Mouse (Mus musculus) MEL-GATA-1-ER (cell line): ENCODE measurements around the gene Itih3.

Experiments used
- DNase-seq: peaks from one replicate; pipeline ENCODE4 v3.0.0-alpha.2; 2012; ENCODE audit warnings: low read depth; ENCODE audit errors: extremely low read depth

Gene Itih3

DNA sequence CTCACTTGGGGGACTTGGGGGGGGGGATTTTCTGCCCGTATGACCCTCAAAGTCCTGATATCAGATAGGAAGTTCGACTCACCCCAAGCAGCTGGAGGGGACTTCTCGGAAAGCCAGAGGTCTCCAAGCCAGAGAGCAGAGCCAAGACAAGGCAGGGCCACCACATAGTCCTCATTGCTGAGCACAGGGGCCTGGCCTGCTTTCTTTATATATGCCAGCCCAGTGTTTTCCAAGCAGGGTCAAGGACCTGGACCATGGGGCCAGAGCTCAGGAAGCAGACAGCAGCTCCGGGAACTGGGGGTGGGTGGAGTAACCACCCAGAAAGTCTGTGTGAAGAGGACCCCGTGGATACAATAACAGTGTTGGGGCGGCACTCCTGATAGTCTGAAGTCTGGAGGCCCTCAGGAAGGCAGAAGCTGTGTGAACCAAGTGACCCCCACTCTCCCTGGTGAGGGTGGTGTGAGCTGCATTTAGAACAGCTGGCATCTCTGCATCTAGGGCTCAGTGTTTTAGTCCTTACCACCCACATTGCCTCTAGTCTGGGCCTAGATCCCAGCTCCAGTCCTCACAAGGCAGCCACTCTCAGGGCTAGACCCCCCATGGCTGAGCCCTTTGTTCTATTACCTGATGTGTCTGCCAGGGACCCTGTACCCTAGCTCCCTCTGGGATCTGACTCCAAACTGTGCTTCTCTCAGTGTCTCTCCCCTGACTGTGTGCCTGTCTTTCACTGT is at the start of gene Itih3:
TSS of gene Itih3 (minus strand) at position 386 of the 731 bp plus-strand sequence.
- no peak for DNase-seq

DNA sequence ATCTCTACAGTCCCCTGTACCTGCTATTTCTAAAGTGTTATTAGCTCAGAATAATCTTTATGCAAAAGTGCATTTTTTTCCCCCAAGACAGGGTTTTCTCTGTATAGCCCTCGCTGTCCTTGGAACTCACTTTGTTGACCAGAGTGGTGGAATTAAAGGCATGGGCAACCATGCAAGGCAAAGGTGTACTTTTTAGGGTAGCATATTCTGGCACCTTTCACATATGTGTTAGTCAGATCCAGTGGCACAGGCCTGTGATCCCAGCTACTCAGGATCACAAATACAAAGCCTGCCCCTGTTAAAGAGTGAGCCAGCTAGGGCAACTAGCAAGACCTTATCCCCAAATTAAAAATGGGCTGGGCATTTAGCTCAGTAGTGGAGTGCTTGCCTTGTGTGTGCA is 36.8 kb upstream of the Itih3 start:
- DNase-seq: no peak

DNA sequence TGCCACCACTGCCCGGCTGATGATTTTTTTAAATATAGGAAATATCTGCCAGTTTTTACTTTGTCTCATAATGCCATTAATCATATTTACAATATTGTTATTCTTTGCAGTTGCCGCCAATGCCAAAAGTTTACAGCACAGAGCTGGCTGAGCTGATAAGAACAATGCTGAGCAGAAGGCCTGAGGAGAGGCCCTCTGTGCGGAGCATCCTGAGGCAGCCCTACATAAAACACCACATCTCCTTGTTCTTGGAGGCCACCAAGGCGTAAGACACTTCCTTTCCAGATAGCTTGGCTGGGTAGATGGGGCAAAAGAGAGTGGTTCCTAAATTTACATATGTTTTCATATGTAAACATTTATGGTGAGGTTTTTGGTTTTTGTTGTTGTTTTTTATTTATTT is 35.5 kb upstream of the Itih3 start:
- DNase-seq: no peak

DNA sequence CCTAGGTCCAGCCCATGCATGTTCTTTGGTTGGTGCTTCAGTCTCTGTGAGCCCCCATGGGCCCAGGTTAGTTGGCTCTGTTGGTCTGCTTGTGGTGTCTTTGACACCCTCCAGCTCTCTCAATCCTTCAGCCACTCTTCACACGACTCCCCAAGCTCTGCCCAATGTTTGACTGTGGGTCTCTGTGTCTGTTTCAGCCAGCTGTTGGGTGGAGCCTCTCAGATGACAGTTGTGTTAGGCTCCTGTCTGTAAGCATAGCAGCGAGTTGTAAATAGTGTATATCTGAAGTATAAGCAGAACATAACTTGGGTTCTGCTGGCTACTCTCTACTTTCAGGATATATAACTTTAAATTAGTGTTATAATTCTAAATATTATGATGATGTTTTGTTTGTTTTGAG is 35.0 kb upstream of the Itih3 start:
- DNase-seq: no peak

DNA sequence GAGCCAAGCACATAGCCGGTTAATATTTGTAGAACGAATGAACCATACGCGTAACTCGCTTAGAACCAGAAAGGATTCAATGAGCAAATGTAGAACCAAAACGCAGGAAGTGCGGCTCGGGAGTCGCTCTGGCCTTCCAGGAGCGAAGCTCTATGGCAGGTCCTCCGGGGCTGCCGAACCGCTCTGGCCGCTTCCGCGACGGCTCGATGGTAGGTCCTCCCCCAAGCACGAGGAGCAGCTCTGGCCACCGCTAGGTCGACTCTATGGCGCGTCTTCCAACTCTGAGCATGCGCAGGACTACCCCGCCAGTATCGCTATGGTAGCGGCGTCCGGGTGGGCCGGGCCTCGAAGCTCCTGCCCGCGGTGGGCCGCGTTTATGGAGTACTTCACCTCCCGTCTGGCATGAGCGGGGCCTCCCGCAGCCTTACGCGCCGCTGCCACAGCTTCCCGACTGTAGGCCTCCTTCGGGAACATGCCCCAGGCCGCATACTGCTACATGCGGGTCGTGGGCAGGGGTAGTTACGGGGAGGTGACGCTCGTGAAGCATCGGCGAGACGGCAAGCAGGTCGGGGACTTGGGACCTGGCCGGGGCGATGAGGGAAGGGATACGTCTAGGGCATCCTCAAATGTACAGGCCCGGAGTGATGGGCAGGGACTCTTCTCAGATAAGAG is 27.7 kb upstream of the Itih3 start, which contains the start of gene Nek4:
TSS of gene Nek4 (plus strand) at position 224 of the 672 bp plus-strand sequence.
- peak; percentile 92 for DNase-seq

DNA sequence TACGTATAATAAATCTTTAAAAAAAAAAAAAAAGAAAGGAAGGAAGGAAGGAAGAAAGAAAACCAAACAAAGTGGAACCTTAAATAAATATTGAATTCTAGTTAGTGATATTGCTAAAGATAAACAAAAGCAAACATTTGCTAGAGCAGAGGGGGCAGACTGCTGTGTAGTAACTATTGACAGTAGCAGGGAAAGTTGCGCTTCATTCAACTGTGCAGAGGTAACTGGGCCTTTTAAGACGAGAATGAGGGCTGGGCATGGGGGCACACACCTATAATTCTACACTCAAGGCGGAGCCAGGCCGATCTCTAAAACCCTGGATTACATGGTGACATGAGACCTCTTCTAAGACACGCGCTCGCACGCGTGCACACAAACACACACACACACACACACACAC is 26.4 kb upstream of the Itih3 start:
- DNase-seq: no peak

DNA sequence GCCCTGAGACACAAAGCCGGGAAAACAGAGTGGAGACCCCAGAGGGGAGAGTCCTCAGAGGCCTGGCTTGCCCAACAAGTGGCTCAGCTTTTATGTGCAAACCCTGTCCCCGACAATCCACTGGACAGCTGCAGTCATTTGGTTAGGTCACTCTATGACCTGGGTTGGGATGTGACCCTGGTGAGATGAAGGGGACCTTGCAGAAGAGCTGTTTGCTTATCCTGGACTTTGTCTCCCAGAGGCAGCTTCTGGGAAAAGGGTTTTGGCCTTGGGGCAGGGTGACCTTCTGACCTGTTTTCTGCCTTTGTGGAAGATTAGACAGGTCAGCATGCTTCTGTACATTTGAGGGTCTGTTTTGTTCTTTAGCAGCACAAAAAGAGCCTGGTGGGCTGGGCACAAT is 21.2 kb upstream of the Itih3 start:
- no peak for DNase-seq

DNA sequence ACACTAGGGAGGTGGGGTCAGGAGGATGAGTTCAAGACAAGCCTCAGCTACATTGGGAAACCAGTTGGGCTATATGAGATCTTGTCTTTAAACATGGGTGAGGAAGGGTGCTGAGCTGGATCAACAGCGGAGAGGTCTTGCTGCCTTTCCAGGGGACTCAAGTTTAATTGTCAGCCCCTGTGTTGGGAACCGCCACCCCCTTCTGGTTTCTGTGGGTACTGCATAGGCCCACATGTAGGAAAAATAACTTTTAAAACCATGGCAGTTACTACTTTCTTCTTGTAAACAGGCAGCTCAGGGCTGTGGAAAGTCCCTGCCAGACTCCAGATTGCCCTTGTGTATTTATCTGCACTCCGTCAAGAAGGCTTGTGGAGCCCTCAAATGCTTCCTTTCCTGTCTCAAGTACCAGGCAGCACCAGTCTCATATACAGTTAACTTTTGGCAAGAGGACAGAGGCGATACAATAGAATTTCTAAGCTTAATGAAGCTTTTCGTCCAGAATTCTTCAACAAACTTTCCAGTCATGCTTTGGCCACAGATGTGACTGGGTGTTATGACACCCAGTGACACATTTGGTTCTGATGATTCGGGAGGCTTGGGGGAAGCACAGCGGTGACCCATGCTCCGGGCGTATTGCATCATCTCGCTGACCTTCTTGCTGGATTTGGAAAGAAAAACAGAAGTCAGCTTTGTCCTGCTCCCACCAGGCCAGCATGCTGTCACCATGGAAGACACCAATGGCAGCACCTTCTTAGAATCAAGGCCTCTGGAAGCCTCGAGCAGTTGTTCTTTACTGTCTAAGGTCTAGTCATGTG is 20.5 kb upstream of the Itih3 start:
- DNase-seq: peak; percentile 25

DNA sequence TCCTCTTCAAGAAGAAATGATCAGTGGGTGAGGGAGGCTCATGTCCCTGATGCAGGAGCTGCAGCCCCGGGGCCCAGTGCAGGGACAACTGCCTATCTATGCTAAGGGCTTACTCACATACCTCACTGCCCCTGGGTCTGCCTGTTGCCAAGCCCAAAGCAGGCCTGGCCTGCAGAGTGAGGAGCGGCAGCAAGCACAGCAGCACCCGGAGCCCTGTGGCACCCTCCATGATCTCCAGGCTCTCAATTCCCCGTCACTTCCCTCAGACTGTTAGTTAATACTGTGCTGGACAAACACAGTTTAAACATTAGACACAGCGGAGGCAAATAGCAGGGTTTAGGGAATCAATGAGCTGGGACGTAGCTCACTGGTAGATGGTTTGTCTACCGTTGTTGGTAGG is 19.5 kb upstream of the Itih3 start, which contains the start of gene Itih1:
TSS of gene Itih1 (minus strand) at position 252 of the 400 bp plus-strand sequence.
- DNase-seq: no peak

DNA sequence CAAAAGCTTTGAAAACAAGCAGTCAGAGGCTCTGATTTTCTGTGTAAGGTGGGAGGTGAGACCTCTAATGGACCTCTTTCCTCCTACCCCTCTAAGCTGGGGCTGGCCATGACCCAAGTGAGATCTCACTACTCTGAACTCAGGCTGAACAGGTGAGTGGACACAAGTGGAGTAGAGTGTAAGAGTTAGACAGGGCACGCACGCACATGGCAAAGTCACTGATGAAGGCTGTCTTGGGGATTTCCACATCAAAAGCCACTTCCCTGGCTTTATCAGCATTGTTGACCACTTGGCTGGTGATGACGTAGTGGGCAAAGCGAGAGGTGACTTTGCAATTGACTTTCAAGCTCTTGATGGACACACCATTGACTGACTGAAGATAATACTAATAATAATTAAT is 18.7 kb upstream of the Itih3 start:
- DNase-seq: no peak

DNA sequence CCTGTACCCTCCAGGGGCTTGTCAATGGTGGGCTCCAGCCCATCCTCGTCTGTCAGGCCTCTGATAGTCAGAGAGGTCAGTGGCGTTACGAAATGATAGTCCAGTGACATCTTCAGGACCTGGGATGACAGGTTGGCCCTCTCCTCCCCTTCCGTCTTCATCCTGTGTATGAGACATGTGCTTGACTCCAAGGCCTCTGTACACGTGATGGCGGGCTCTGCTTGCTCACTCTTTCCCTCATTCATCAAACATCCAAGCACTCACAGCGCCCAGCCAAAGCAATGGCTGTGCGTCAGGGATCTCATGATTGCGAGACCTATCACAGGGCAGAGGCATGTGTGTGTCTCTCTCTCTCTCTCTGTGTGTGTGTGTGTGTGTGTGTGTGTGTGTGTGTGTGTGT is 9.8 kb upstream of the Itih3 start:
- DNase-seq: no peak

DNA sequence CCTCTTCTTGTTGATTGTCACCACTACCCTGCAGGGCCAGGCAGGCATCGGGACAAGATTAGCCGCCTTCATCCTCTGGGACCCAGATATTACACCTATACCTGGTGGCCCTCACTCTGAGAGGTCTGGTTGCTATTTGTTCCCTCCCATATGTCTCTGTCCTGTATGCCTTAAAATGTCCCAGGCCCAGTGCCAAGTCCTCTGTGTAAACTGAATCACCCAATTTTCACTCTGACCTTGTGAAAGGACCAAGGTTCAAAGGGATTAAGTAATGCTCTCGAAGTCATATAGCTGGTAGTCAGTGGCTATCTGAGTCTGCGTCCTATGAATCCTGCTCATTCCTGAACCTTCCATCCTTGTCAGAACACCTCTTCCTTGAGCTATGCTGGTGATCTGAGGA is 6.8 kb upstream of the Itih3 start:
- no peak for DNase-seq

DNA sequence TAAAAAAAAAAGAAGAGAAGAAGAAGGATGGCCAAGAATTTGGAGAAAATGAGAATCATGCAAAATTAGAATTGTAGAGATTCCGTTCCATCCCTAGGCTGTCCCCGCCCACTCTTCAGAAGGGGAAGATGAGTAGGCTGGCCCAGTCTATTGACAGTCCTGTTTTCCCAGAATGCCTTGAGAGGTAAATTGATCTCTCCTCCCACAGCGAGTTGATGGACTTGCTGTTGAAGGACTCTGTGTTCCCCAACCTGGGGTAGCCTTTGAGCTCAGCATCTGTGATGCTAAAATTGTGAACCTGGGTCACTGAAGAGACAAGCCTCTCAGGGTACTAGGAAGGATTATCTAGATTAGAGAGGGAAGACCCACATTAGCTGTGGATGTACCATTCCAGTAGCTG is 1.9 kb upstream of the Itih3 start:
- no peak for DNase-seq

DNA sequence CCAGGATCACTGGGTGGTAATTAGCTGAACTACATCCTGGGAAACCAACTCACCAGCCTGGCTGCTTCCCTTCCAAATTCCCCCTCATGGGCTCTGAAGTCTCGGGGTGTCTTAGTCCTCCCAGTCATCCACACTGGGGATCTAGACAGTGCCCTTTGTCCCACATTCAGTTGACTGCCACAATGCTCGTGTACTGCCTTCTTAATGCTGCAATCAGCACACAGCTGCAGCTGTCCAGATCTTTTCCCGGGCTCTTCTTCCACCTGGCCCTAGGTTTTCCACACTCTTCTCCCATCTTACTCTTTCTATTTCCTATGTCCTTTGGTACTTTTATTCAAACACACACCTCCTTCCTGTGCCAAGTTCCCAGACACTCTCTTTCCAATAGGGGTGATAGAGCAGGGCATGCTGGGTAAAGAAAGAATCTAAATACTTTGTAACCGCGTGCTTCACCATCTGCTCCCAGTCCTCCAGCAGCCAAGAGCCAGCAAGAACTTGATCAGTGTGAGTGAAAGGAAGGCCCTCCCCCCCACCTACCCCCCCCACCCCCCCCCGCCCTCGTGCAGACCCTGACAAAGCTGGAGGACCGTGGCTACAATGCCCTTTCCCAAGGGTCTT is 1.4 kb downstream of the Itih3 start:
- DNase-seq: no peak

DNA sequence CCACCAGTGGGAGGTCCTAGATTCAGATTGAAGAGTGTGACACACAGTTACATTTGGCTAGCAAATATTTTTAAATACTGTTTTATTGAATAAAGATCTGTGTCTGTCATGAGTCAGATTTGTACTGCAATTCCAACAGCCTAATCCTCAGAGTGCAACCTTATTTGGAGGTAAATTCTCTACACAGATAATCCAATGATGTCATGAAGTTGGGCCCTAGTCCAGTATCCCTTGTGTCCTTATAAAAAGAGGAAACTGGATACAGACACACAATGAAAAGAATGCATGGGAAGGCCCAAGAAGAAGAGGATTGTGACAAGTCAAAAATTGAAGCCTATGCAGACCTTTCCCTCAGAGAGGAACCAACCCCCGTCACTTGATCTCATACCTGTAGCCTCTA is 7.0 kb downstream of the Itih3 start:
- no peak for DNase-seq

DNA sequence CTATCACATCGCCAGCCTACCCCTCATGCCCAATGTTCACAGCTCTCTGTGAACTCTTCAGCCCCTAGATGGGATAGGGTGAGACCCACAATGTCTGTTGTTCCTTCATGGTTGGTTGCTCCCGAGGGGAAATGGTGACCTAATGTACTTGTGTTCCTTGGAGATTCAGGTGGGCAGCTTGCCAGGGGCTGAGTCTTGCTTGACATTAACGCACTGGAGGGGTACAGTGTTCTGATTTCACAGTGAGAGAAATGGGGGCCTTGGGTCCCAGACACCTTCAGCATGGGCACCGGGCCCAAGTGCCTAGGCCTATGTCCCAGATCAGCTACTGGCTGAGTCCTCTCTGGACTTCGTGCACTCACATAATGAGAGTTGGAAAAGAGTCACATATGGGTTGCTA is 10.2 kb downstream of the Itih3 start:
- DNase-seq: no peak

DNA sequence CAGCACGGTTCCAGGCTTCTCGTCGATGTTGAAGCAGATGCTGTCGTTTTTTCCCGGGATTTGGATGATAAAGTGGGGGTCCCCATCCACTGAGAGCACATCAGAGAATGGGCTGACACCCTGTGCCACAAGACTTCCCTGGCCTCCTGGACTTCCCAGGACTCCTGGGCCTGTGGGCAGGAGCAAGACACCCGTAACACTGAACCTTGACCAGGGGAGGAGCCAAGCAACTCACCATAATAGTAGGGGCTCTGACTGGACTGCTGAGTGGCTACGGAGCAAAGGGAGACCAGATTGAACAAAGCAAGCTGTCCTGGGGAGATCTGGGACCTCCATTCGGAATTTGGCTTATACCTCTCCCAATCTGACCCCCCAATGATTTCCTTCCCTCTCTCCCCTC is 10.9 kb downstream of the Itih3 start:
- no peak for DNase-seq

DNA sequence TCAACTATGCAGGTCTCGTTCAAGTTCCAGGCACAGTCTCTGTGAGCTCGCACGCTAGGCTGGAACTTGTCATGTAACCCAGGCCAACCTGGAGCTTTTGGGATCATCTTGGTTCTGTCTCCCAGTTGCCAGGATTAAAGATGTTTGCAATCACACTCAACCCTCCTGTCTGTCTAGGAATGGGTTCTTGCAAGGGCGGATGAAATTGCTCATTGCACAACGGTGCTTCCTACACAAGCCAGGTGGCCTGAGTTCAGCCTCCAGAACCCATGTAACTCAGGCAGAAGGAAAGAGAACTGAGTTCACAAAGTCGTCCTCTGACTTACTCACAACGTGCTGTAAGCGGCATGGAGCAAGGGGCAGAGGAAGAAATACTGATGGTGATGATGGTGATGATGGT is 12.4 kb downstream of the Itih3 start:
- no peak for DNase-seq

DNA sequence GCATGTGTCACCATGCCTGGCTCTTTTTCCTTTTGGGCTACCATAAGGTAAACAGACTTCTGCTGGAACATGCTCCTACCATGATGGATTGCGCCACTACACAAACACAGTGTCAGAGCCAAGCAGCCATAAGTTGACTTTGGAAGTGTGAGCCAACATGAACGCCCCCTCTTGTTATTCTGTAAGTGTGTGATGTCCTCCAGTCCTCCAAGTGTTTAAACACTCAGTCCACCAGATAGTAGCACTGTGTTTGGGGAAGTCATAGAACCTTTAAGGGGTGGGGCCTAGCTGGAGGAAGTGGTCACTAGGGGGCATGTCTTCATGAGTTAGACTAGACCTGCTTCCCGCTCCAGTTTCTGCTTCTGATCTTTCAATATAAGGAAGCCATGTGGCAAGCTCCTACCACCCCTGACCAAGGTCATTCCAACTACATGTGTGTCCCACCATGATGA is 15.7 kb downstream of the Itih3 start:
- DNase-seq: peak; percentile 78

DNA sequence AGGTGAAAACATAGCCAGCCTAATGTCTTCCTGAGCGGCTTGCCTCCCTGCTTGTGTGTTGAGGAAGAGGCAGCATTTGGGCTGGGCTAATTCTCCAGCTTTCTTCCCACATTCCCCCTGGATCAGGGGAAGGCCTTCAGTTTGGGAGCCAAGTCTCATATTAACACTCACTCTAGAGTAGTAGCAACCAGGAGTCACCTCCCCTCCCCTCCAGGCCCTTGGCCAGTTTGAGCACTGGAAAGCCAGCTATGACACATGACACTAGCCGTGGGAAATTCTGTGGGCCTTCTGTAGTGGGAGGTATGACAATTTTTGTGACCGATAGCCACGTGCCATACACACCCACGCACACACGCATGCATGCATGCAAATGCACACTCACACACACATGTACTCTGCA is 17.6 kb downstream of the Itih3 start:
- no peak for DNase-seq

DNA sequence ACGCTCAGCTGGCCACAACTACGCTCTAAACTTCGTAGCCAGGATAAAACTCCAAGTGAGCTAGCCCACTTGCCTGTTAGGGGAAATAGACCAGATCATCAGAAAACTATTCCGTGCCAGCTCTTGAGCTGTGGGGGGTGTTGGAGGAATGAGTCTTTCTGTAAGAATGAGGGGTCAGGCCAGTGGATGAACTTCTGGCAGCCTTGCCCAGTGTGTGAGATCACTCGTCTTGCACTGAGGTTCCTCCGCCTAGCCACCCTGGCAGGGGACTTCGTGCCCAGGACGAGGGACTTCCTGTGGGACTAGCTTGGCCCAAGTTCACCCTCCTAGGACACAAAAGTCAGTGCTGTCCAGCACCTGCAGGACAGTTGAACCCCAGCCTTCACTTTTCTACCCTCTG is 19.3 kb downstream of the Itih3 start:
- DNase-seq: no peak

DNA sequence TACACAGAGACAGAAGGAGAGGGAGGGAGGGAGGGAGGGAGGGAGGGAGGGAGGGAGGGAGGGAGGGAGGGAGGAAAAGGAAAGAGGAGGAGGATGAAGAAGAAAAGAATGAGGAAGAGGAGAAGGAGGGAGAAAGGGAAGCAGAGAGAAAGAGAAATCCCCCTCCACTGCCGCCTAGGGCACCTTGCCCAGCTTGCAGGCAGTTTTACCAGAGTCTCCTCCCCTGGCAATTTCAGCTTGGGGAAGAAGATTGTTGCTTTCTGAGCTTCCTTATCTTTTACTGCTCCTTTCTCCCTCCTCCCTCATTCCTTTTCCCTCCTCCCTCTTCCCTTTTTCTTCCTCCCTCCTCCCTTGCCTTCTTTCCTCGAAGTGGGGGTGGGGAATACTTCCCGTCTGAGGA is 20.5 kb downstream of the Itih3 start:
- DNase-seq: no peak
